Mouse (Mus musculus) spleen, adult 2 months (tissue): ENCODE data around the gene Frmpd1. TPM values are rescaled to one million over a fixed set of nuclear protein-coding genes. Genes with fewer than 3 reads are reported as not detected.

Source experiments
- DNase-seq, 2 experiments: peaks; one replicate each; pipeline versions ENCODE4 v3.0.0 to v3.0.0-alpha.2; 2012 to 2021; ENCODE audit warnings: low spot score in 2 of 2, low read depth in 1 of 2
- H3K27ac ChIP-seq: fragments of 200-500 bp; 2 replicates; pipeline ENCODE4 v1.5.1; 2012; ENCODE audit warnings: low read length, inconsistent platforms; ENCODE audit not compliant: insufficient read depth
- H3K27me3 ChIP-seq: fragments of 200-500 bp; 2 replicates; pipeline ENCODE4 v1.6.1; 2012; ENCODE audit warnings: mild to moderate bottlenecking, moderate library complexity, low read length, inconsistent platforms; ENCODE audit not compliant: control insufficient read depth, insufficient read depth
- H3K36me3 ChIP-seq: fragments of 200-500 bp; 2 replicates; pipeline ENCODE4 v1.6.1; 2012; ENCODE audit warnings: mild to moderate bottlenecking, low read length, inconsistent platforms; ENCODE audit not compliant: control insufficient read depth, insufficient read depth
- H3K4me1 ChIP-seq: fragments of 200-500 bp; 2 replicates; pipeline ENCODE4 v1.6.1; 2011; ENCODE audit warnings: inconsistent platforms; ENCODE audit not compliant: control insufficient read depth, insufficient read depth, insufficient read length
- H3K4me3 ChIP-seq: fragments of 200-500 bp; 2 replicates; pipeline ENCODE4 v1.5.1; 2011; ENCODE audit warnings: mild to moderate bottlenecking, inconsistent platforms; ENCODE audit not compliant: insufficient read depth, insufficient read length; ENCODE audit errors: extremely low read depth
- CTCF ChIP-seq: fragments of 200-500 bp; IDR thresholded peaks from 2 replicates; pipeline ENCODE4 v1.5.1; 2011; ENCODE audit warnings: mild to moderate bottlenecking, inconsistent platforms; ENCODE audit not compliant: insufficient read depth, insufficient read length, insufficient replicate concordance; ENCODE audit errors: extremely low read depth
- POLR2A ChIP-seq: fragments of 200-500 bp; IDR thresholded peaks from 2 replicates; pipeline ENCODE4 v1.6.1; 2011; ENCODE audit warnings: low read depth, low read length, inconsistent platforms
- WGBS: fragments of 180-500 bp; shearing (Covaris S2); methylation state at CpG from one replicate; pipeline ENCODE4 v1.1.7; 2018; 5-methylcytosine and 5-hydroxymethylcytosine counted together
- polyA plus RNA-seq: library from polyadenylated mRNA; depleted of rRNA; stranded (reverse); fragments of >200 nt; gene quantifications from 2 replicates; pipeline ENCODE4 v1.2.3, GENCODE M21; 2012; rRNA removed

Gene Frmpd1
- polyA plus RNA-seq: 0.02 and 0.05 TPM in 2 replicates

- peak in 1 of 2 experiments; percentile 14 for DNase-seq
- Histone ChIP-seq H3K4me1 (peaks cover 9% of the 10 kb centered on the region), H3K27me3 (peaks cover 18% of the 10 kb centered on the region), H3K27ac (no peak within 1 kb of the TSS), H3K36me3 (no peaks in the 10 kb centered on the region), H3K4me3 (peak within 1 kb of the TSS; percentile 52)
- TF ChIP-seq POLR2A: no peak
- no peak for TF ChIP-seq CTCF
- 1% methylated on average over 63 of the region's 85 CpGs for WGBS
These were observed at the start of gene Frmpd1 for GRCm38 (mm10) chr4:45184521-45185330. TSS of gene Frmpd1 (plus strand) at chr4:45184875.

GRCm38 (mm10) chr4:45137636-45138035, 47.0 kb upstream of the Frmpd1 start:
- no peak for DNase-seq
- Histone ChIP-seq H3K4me3 (no peak overlapping the region), H3K27me3 (no peaks in the 10 kb centered on the region), H3K36me3 (no peaks in the 10 kb centered on the region), H3K27ac (no peak overlapping the region), H3K4me1 (no peaks in the 10 kb centered on the region)
- 26% methylated on average over 4 of the region's 4 CpGs for WGBS
- no peak for TF ChIP-seq POLR2A
- no peak for TF ChIP-seq CTCF

- TF ChIP-seq CTCF: no peak
- no peak for TF ChIP-seq POLR2A
- Histone ChIP-seq H3K4me1 (no peaks in the 10 kb centered on the region), H3K36me3 (no peaks in the 10 kb centered on the region), H3K4me3 (no peak overlapping the region), H3K27ac (no peak overlapping the region), H3K27me3 (no peaks in the 10 kb centered on the region)
- no peak for DNase-seq
- WGBS: 65% methylated on average over 5 of the region's 5 CpGs
These were observed 42.8 kb upstream of the Frmpd1 start for GRCm38 (mm10) chr4:45141835-45142234.

- no peak overlapping the region for H3K27ac ChIP-seq
- no peak for TF ChIP-seq POLR2A
- TF ChIP-seq CTCF: no peak
- no peaks in the 10 kb centered on the region for H3K27me3 ChIP-seq
- no peak for DNase-seq
- WGBS: 36% methylated on average over 11 of the region's 11 CpGs
- H3K4me1 ChIP-seq: no peaks in the 10 kb centered on the region
- H3K4me3 ChIP-seq: no peak overlapping the region
- no peaks in the 10 kb centered on the region for H3K36me3 ChIP-seq
These were observed 42.3 kb upstream of the Frmpd1 start for GRCm38 (mm10) chr4:45142411-45142810.

- H3K4me3 ChIP-seq: no peak overlapping the region
- no peaks in the 10 kb centered on the region for H3K4me1 ChIP-seq
- no peaks in the 10 kb centered on the region for H3K36me3 ChIP-seq
- 94% methylated on average over 8 of the region's 8 CpGs for WGBS
- TF ChIP-seq POLR2A (no peak), CTCF (no peak)
- DNase-seq: no peak
- no peaks in the 10 kb centered on the region for H3K27me3 ChIP-seq
- no peak overlapping the region for H3K27ac ChIP-seq
These were observed 41.7 kb upstream of the Frmpd1 start for GRCm38 (mm10) chr4:45143005-45143404.

GRCm38 (mm10) chr4:45156433-45156832, 28.2 kb upstream of the Frmpd1 start:
- DNase-seq: no peak
- 81% methylated on average over 3 of the region's 3 CpGs for WGBS
- no peaks in the 10 kb centered on the region for H3K36me3 ChIP-seq
- H3K27me3 ChIP-seq: no peaks in the 10 kb centered on the region
- no peak overlapping the region for H3K27ac ChIP-seq
- TF ChIP-seq CTCF (no peak), POLR2A (no peak)
- no peak overlapping the region for H3K4me3 ChIP-seq
- no peaks in the 10 kb centered on the region for H3K4me1 ChIP-seq

- TF ChIP-seq POLR2A (no peak), CTCF (no peak)
- WGBS: 49% methylated on average over 9 of the region's 9 CpGs
- no peaks in the 10 kb centered on the region for H3K4me1 ChIP-seq
These were observed 26.1 kb upstream of the Frmpd1 start for GRCm38 (mm10) chr4:45158608-45159007.

More at GRCm38 (mm10) chr4:45158608-45159007, 26.1 kb upstream of the Frmpd1 start:
- no peak overlapping the region for H3K27ac ChIP-seq
- no peak overlapping the region for H3K4me3 ChIP-seq
- no peaks in the 10 kb centered on the region for H3K27me3 ChIP-seq
- H3K36me3 ChIP-seq: no peaks in the 10 kb centered on the region
- DNase-seq: no peak
